Mouse (Mus musculus): ENCODE measurements around the gene Wfdc21.

Gene Wfdc21

GRCm38 (mm10) chr11:83754227-83754626 is 7.5 kb downstream of the Wfdc21 start:
- no peak for DNase-seq

DNA sequence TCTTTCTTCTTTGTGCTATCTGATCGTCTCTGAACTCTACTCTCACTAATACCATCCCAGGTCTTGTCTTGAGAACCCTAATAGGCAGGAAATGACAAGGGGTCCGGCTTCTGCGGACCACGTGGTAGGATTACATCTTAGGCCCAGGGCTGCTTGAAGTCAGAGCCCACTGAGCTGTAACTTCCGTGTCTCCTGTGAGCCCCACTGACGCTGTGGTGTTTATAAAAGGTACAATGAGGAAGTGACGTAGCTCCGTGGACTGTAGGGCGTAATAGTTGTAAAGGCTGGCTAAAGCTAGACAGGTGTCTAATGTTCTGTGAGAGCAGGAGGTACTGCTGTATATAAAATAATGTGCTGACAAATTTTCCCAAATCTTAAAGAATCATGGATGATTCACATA is 20.6 kb downstream of the Wfdc21 start:
- DNase-seq: no peak

- DNase-seq: no peak
These were observed 22.2 kb downstream of the Wfdc21 start for GRCm38 (mm10) chr11:83768976-83769375.

DNA sequence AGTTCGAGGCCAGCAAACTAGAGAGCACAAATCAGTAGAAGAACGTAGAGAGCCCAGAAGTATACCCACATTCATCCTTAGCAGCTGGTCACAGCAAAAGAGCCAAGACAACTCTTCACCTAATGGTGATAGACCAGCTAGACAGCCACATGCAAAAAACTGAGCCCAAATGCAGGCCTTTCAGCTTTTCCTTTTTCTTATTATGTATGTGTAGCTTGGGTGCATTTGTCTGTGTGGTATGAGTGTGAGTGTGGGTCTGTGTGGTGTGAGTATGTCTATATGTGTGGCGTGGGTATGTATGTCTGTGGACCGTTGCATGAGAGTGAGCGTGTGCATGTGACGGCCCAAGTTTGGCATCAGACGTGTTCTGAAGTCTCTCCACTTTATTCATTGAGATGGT is 24.3 kb downstream of the Wfdc21 start:
- DNase-seq: no peak

DNA sequence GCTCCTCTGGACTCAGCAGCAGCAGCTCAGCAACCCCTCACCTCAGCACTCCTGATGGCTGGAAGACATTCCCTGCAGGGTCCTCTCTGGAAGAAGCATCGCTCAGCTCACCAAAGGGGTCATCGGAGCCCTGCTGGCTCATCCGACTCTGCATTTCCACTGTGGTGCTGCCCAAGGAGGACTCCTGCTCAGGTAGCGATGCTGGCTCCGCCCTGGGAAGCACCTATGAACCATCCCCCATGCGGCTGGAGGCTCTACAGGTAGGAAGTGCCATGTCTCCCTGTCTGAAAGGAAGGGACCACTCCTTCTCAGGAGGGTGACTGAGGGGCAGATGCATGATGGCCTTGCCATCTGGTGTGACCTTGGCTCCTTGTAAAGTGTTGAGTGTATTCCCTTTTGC is 25.6 kb downstream of the Wfdc21 start:
- no peak for DNase-seq

GRCm38 (mm10) chr11:83773691-83774090 is 27.0 kb downstream of the Wfdc21 start:
- DNase-seq: no peak

- DNase-seq: no peak
These were observed 27.6 kb downstream of the Wfdc21 start for GRCm38 (mm10) chr11:83774324-83774723.

DNA sequence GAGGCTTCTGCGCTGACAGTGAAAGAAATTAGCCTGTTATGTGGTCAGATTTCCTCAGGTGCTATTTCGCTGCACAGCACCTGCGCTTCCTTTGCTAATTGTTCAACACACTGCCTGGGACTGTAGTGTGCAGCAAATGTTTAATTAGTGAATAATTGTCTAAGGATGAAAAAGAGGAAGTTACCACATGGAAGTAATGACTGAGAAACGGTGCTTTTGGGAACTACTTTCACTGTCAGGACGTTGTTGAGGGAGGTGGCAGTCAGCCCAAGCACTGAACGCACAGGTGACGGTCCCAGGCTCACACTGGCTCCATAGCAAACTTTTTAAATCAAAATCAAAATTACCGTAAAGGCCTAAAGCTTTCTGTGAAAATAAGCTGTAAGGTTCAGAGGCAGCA is 30.1 kb downstream of the Wfdc21 start:
- no peak for DNase-seq

- DNase-seq: no peak
These were observed 37.3 kb downstream of the Wfdc21 start for GRCm38 (mm10) chr11:83783931-83784600.

- no peak for DNase-seq
These were observed 37.9 kb downstream of the Wfdc21 start for GRCm38 (mm10) chr11:83784661-83785060.

GRCm38 (mm10) chr11:83785366-83785765 is 38.6 kb downstream of the Wfdc21 start:
- peak; percentile 28 for DNase-seq

- DNase-seq: no peak
These were observed 40.1 kb downstream of the Wfdc21 start for GRCm38 (mm10) chr11:83786835-83787234.

DNA sequence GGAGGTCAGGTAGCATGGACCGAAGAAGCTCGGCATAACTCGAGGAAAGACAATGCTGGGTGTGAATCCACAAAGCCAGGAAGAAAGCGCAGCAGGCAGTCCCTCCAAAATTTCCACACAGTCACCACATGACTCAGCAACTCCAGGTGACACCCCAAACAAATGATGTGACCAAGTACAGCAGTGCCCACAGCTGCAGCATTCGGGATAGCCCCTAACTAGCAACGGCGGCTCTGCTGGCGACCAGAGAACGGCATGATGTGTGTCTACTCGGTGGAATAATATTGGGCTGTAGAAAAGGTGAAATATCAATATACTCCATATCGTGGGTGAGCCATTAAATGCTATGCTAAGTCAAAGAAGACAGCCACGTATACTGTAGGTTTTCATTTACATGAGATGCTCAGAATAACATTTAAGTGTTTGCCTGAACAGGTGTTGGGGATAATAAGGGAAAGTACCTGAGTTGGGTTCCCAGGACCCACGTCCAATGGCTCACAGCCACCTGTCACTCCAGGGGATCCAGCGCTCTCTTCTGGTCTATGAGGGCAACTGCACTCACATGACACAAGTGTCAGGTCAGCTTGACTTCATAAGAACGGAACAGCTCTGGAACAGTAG is 40.8 kb downstream of the Wfdc21 start:
- DNase-seq: no peak

GRCm38 (mm10) chr11:83788331-83788730 is 41.6 kb downstream of the Wfdc21 start:
- no peak for DNase-seq

GRCm38 (mm10) chr11:83789259-83789658 is 42.5 kb downstream of the Wfdc21 start:
- DNase-seq: no peak

DNA sequence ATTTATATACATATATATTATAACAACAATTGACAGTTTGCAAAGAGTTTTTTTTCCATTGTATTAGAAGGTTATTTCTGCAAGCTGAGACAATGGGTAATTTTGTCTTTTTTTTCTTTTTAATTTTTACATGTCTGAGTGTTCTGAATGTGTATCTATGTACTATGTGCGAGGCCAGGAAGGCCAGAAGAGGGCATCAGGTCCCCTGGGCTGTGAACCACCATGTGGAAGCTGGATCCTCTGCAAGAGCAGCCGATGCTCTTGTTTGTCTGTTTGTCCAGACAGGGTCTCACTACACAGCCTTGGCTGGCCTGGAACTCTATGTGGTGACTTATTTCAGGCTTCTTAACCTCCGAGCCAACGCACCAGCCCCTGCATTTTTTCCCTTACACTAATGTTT is 44.4 kb downstream of the Wfdc21 start:
- no peak for DNase-seq

GRCm38 (mm10) chr11:83792316-83792914 is 45.7 kb downstream of the Wfdc21 start:
- DNase-seq: no peak

- no peak for DNase-seq
These were observed 46.5 kb downstream of the Wfdc21 start for GRCm38 (mm10) chr11:83793264-83793663.

- DNase-seq: no peak
These were observed 49.4 kb downstream of the Wfdc21 start for GRCm38 (mm10) chr11:83796112-83796511.

DNA sequence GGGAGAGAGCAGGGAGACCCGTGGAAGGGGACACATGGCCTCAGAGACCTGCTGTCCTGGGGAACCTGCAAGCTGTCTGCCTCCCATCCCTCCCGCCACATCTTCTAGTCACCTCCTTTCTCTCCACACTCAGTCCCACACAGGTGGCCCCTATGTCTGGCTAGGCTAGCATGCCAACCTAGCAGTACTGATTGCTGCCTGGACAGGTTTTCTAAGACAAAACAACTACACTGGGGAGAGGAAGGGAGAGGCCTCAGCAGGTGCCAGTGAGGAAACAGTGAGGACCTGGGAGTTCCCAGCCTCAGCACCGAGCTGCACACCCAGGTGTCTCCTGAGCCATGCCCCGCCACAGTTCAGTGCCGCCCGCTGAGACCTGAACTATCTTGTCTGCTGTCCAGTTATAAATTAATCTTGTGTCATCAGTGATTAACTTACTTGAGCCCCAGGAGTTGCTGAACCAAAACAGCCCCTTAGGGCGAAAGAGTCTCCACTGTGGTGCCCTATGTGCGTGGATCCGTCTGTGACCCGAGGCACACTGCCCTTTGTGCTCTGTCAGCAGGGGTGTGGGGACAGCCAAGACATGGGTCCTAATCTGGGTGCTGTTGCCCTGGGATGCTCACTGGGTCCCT is 50.4 kb downstream of the Wfdc21 start:
- no peak for DNase-seq

GRCm38 (mm10) chr11:83799871-83800430 is 53.2 kb downstream of the Wfdc21 start:
- no peak for DNase-seq

GRCm38 (mm10) chr11:83802166-83802565 is 55.4 kb downstream of the Wfdc21 start:
- no peak for DNase-seq

Measured in cerebellum, adult 8-10 months (tissue).